Mouse (Mus musculus): ENCODE measurements around the gene Nans.

DNA sequence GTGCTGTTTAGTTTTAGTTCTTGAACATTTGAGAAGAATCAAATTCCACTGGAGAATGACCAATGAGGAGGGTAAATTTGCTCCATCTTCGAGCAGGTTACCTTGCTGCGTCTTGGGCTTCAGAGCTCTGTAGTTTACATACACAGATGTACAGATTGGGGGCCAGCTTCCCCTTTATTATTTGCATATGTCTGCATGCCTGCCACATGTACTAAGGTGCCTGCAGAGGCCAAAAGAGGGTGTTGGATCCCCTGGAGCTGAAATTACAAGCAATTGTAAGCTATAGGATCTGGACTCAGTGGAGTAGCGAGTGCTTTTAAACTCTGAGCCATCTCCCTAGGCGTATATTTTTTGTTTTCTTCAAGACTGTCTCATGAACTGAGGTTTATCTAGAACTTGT lies 32.3 kb upstream of the Nans start:
- no peak for TF ChIP-seq POLR2A (IDR thresholded peaks at IDR 0.05; ENCODE audit: insufficient read depth, low read length)
- no peak for TF ChIP-seq CTCF (IDR thresholded peaks at IDR 0.05; ENCODE audit: low read depth, low read length)

Data from ES-Bruce4 (cell line).